Mouse (Mus musculus) forebrain, embryonic 14.5 days (tissue): Measurements from ENCODE around the gene Cyp2j12. TPM values are rescaled to one million over a fixed set of nuclear protein-coding genes. Genes with fewer than 3 reads are reported as not detected.
"Not testable (repeated sequence)": the region's sequence is repeated elsewhere in the genome, so short reads cannot be mapped to it uniquely, and the experiment has no call there.

Source experiments
- ATAC-seq: fragments of 200-750 bp; cut with Nextera tagmentation; 2 replicates; pipeline ENCODE4 v1.8.0; 2017; ENCODE audit warnings: mild to moderate bottlenecking, moderate library complexity
- DNase-seq: peaks from one replicate; pipeline ENCODE4 v3.0.0-alpha.2; 2015; ENCODE audit warnings: low spot score
- H3K27ac ChIP-seq: fragments of 300-500 bp; sonication (generic); 2 replicates; pipeline ENCODE4 v1.5.1; 2014; ENCODE audit warnings: low read depth, mild to moderate bottlenecking, control low read depth, low read length, moderate library complexity
- H3K27me3 ChIP-seq: fragments of 300-500 bp; sonication (generic); replicated peaks from 2 replicates; pipeline ENCODE4 v1.6.1; 2014; ENCODE audit warnings: low read length, control low read depth, mixed read lengths; ENCODE audit not compliant: control insufficient read depth, insufficient read depth
- H3K36me3 ChIP-seq: fragments of 300-500 bp; sonication (generic); 2 replicates; pipeline ENCODE4 v1.6.1; 2014; ENCODE audit warnings: low read length, control low read depth; ENCODE audit not compliant: control insufficient read depth, insufficient read depth
- H3K4me1 ChIP-seq: fragments of 300-500 bp; sonication (generic); 2 replicates; pipeline ENCODE4 v1.6.1; 2014; ENCODE audit warnings: antibody characterized with exemption, low read length, control low read depth; ENCODE audit not compliant: control insufficient read depth, insufficient read depth
- H3K4me2 ChIP-seq: fragments of 300-500 bp; sonication (generic); 2 replicates; pipeline ENCODE4 v1.6.1; 2014; ENCODE audit warnings: mild to moderate bottlenecking, control low read depth, low read length
- H3K4me3 ChIP-seq: fragments of 300-500 bp; sonication (generic); 2 replicates; pipeline ENCODE4 v1.5.1; 2014; ENCODE audit warnings: low read depth, low read length, control low read depth
- H3K9ac ChIP-seq: fragments of 300-500 bp; sonication (generic); 2 replicates; pipeline ENCODE4 v1.6.1; 2014; ENCODE audit warnings: mild to moderate bottlenecking, low read length, control low read depth, moderate library complexity
- H3K9me3 ChIP-seq: fragments of 300-500 bp; sonication (generic); replicated peaks from 2 replicates; pipeline ENCODE4 v1.6.1; 2016; ENCODE audit warnings: low read length, control low read depth, mixed read lengths; ENCODE audit not compliant: control insufficient read depth
- WGBS: fragments of 180-500 bp; shearing (Covaris S2); extraction: QIAGEN DNeasy Blood & Tissue Kit; methylation state at CpG from one replicate; pipeline ENCODE4 v1.1.7; 2014; 5-methylcytosine and 5-hydroxymethylcytosine counted together
- polyA plus RNA-seq: library from polyadenylated mRNA; unstranded; fragments of >200 nt; fragmentation: Nextera tagmentation; extraction: Ambion mirVana; gene quantifications from 2 replicates; pipeline ENCODE4 v1.2.1, GENCODE M21; 2014

Cyp2j12 gene
- polyA plus RNA-seq, 1 experiment from 2014 or later = not detected

DNA sequence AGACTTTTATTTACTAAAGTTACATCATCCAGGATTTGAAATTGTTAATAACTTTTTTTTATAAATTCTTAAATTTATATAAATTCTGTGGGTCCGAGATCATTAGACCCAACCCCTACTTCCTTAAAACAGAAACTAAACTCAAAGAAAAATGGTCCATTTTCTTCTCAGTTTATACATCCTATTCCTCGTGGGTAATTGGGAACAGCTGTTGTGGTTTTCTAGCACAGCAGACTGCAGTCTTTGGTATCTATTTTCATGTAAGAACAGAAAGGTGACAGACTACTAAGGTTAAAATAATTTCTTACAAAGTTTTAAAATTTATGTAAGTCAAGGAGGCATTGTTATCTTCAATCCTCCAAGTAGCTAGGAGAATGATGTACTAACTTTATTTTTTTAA lies 44.1 kb downstream of the Cyp2j12 start:
- H3K4me2 ChIP-seq = no peak overlapping the region
- H3K4me1 ChIP-seq = no peaks in the 10 kb centered on the region
- H3K36me3 ChIP-seq = no peaks in the 10 kb centered on the region
- H3K27me3 ChIP-seq = no peaks in the 10 kb centered on the region
- no peaks in the 10 kb centered on the region for H3K9me3 ChIP-seq
- WGBS = 82% methylated on average over 2 of the region's 2 CpGs
- DNase-seq (no peak), ATAC-seq (no peak)
- H3K27ac ChIP-seq = no peak overlapping the region
- no peak overlapping the region for H3K4me3 ChIP-seq
- H3K9ac ChIP-seq = no peak overlapping the region

DNA sequence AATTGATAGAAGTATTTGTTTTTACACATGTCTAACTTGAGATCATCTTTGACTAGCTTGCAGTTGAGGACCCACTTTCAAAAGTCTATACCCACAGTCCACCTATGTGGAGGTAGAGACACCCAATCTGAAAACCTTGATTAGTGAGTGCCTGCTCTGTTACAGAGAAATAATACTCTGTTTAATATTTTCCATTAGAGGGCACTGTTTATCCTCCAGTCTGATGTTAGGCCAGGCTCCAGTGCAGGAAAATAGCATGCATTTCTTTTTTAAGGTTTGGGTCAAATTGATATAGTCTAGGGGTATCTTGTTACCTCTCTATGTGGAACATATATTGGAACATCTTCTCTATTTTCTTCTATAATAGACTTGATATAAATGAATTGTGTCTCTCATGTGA lies 49.1 kb downstream of the Cyp2j12 start:
- H3K4me2 ChIP-seq = no peak overlapping the region
- no peak overlapping the region for H3K4me3 ChIP-seq
- H3K27me3 ChIP-seq = no peaks in the 10 kb centered on the region
- no peak for ATAC-seq
- H3K9ac ChIP-seq = no peak overlapping the region
- H3K4me1 ChIP-seq = no peaks in the 10 kb centered on the region
- no peak for DNase-seq
- no peaks in the 10 kb centered on the region for H3K36me3 ChIP-seq
- no peak overlapping the region for H3K27ac ChIP-seq
- H3K9me3 ChIP-seq = no peaks in the 10 kb centered on the region

DNA sequence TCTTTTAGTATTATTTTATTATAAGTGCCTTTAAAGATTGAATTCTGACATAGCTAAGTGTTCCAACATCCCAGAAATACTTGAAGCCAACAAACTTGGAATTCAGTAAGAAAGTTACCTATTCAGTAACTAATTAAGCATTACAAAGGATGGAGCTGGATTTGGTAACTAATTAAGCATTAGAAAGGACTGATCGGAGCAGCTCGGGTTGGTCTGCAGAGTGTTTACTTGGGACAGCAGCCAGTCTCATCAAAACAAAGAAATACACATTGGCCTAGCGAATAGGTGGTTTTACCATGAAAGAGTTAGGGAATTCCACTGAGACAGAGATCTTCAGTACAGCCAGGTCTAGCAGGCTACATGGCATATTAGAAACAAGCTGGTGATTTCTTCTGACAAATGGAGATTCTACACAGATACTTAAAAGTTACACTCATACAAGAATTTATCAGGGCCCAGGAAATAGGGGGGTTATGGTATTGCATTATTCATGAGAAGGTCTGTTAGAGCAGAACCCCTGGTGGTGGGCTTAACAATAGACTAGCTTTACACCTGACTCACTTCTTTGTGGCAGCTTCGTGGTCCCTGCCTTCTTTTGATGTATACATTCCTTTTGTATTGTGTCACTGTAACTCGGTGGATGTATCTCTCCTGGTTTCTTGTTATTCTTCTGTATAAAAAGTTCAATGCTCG lies 51.5 kb downstream of the Cyp2j12 start:
- ATAC-seq, H3K4me2 ChIP-seq, H3K9ac ChIP-seq, H3K9me3 ChIP-seq, H3K36me3 ChIP-seq, H3K27me3 ChIP-seq, H3K27ac ChIP-seq, DNase-seq, H3K4me3 ChIP-seq, H3K4me1 ChIP-seq: not testable (repeated sequence)
- WGBS = 9% methylated on average over 6 of the region's 6 CpGs

GRCm38 (mm10) chr4:96078308-96078707 lies 62.6 kb downstream of the Cyp2j12 start:
- no peak for ATAC-seq
- DNase-seq = no peak

GRCm38 (mm10) chr4:96077261-96078125 lies 63.5 kb downstream of the Cyp2j12 start, which contains the start of gene Cyp2j13:
Cyp2j13 (minus strand) TSS chr4:96077546.
- Histone ChIP-seq H3K9ac (peak within 1 kb of the TSS; percentile 29), H3K9me3 (no peaks in the 10 kb centered on the region), H3K36me3 (no peaks in the 10 kb centered on the region), H3K4me3 (no peak within 1 kb of the TSS), H3K4me1 (peaks cover 5% of the 10 kb centered on the region; the same call in 1 of the 2 replicates), H3K4me2 (peak within 1 kb of the TSS; percentile 45), H3K27ac (no peak within 1 kb of the TSS), H3K27me3 (no peaks in the 10 kb centered on the region)
- ATAC-seq (peak; percentile 89), DNase-seq (peak; percentile 73)
- WGBS = 5% methylated on average over 20 of the region's 20 CpGs

More at GRCm38 (mm10) chr4:96078308-96078707, 62.6 kb downstream of the Cyp2j12 start:
- H3K36me3 ChIP-seq = no peaks in the 10 kb centered on the region
- no peaks in the 10 kb centered on the region for H3K9me3 ChIP-seq
- H3K27ac ChIP-seq = no peak overlapping the region
- H3K4me2 ChIP-seq = no peak overlapping the region
- H3K4me1 ChIP-seq = peaks cover 5% of the 10 kb centered on the region; the same call in 1 of the 2 replicates
- no peaks in the 10 kb centered on the region for H3K27me3 ChIP-seq
- no peak overlapping the region for H3K9ac ChIP-seq
- no peak overlapping the region for H3K4me3 ChIP-seq

GRCm38 (mm10) chr4:96062045-96062444 lies 78.9 kb downstream of the Cyp2j12 start:
- no peak for DNase-seq
- H3K36me3 ChIP-seq = no peaks in the 10 kb centered on the region
- H3K9me3 ChIP-seq = no peaks in the 10 kb centered on the region
- H3K9ac ChIP-seq = no peak overlapping the region
- H3K27me3 ChIP-seq = no peaks in the 10 kb centered on the region
- no peaks in the 10 kb centered on the region for H3K4me1 ChIP-seq
- 92% methylated on average over 2 of the region's 2 CpGs for WGBS
- no peak for ATAC-seq
- no peak overlapping the region for H3K4me3 ChIP-seq
- no peak overlapping the region for H3K27ac ChIP-seq
- H3K4me2 ChIP-seq = no peak overlapping the region

- no peak for ATAC-seq
- DNase-seq = no peak
- Histone ChIP-seq H3K4me2 (no peak overlapping the region), H3K9ac (no peak overlapping the region), H3K36me3 (no peaks in the 10 kb centered on the region), H3K9me3 (no peaks in the 10 kb centered on the region), H3K27ac (no peak overlapping the region), H3K4me3 (no peak overlapping the region), H3K4me1 (no peaks in the 10 kb centered on the region), H3K27me3 (no peaks in the 10 kb centered on the region)
- WGBS = 92% methylated on average over 2 of the region's 2 CpGs
Observed at GRCm38 (mm10) chr4:96060106-96060505, 80.8 kb downstream of the Cyp2j12 start.
